Mouse (Mus musculus) erythroid progenitor cell, adult 5-6 weeks (primary cell): ENCODE data around the gene Prpf31. TPM values are rescaled to one million over a fixed set of nuclear protein-coding genes. Genes with fewer than 3 reads are reported as not detected.

Experiments used
- ATAC-seq: replicated peaks from 2 replicates; pipeline ENCODE4 v1.8.0; 2016; ENCODE audit warnings: moderate number of reproducible peaks, mild to moderate bottlenecking, moderate TSS enrichment, inconsistent platforms; ENCODE audit not compliant: poor library complexity, low FRiP score, severe bottlenecking
- total RNA-seq, 2 experiments: library from RNA; stranded (forward) in 1 of 2; stranded (reverse) in 1 of 2; fragments of 150-400 nt in 1 of 2; fragments of 186-747, 209-891 nt in 1 of 2; gene quantifications; 2 replicates each; pipeline versions ENCODE4 v1.2.3 to v1.2.4; 2015 to 2017; ENCODE audit warnings: low replicate concordance in 2 of 2

The Prpf31 gene
- total RNA-seq, 2 experiments from 2014 or later, result 13.5 to 14.3 TPM

DNA sequence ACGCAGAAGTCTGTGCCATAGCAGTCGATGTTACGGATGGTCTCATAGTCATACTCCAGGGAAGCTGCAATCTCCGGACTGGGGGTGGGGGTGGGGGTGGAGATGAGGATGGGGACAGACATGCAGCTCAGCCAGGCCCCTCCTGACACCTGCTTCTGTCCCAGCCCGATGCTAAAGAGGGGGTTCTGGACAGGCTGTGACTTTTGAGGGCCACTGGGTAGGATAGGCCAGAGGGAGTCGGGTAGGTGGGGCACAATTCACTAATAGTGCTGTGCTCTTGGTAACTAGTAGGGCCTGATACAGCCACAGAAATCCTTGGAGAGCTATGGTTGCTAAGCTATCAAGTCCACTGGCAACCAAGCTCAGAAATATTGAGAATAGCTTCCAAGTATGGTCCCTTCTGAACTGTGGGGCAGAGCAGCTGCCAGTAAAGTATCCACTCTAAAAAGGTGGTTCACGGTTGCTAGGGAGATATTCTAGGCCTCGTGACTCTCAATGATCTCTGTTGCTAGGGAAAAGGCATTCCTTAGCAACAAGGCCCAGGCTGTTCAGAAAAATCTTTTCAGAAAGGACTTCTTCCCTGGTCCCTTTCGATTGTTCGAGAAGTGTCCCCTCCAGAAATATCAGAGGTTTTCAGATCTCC lies 54.2 kb downstream of the Prpf31 start:
- ATAC-seq, result no peak

DNA sequence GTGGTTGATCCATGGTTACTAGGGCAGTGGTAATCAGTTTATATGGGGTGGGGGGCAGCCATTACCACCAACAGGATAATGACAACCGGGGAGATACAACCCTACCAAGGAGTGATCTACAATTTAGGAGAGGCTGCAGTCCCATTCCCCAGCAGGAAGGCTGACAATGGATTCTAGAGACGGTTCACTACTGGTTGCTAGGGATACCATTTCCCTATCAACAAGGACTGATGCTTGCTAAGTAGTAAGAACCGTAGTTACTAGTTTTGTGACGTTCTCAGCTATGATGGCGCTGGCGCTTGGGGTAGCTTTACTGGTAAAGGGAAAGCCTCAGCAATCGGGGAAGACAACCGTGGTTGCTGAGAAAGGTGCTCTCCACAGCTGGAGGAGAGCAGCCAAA lies 54.9 kb downstream of the Prpf31 start:
- ATAC-seq, result no peak

DNA sequence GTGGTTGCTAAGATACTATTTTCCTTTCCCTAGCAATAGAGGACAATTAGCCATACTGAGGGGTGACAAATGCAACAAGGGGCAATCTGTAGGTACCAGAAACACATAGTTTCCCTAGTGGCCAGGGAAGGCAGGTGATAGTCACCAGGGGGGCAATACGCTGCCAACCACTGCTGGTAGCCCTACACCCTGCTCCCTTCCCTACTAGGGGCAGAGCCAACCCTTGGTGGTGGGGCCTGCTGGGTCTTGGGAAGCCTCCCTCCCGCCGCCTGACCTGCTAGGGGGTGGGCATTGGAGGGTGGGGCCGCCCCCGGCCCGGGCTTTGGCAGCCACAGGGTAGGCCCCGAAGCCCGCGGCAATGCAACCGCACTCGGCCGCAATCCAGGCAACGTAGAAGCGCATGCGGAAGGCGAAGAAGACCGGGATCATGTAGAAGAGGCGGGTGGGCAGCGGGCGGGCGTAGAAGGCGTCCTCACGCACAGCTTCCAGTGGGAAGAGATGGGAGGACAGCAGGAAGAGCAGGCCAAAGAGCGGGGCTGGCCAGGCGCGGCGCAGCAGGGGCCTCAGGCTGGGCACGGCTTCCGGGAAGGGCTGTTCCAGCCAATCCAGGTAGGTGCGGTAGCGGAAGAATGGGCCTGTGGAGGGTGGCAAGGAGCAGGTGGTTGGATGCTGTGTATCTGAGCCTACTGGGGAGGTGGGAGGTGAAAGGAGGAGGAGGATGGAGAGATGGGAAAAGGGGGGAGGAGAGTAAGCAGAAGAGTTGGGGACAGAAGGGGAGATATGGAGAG lies 55.8 kb downstream of the Prpf31 start:
- ATAC-seq, result no peak

DNA sequence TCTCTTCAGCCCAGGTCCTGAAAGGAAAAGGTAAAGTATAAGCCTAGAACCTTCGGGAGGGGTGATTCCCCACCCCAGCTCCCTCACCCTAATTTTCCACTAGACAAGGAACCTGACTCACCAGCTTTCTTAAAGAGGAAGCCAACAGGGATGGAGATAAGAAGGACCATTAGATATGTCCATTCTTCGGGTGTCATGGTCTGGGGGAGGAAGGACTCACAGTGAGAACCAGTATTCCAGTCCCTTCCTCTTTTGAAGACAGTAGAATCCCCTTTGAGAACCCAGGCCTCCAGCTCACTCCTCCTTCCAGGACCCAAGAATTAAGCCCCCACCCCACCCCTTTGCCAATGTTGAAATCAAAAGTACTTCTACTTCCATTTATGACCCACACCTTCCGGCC lies 62.1 kb downstream of the Prpf31 start:
- ATAC-seq, result no peak

Other genes starting within 250 kb of the Prpf31 start
- not detected in 2 replicates for gene Cacng8, start 239.3 kb upstream of the Prpf31 start, total RNA-seq (2015; ENCODE audit: low replicate concordance)
- gene Cacng8, start 239.3 kb upstream of the Prpf31 start, total RNA-seq (2017; ENCODE audit: low replicate concordance), result not detected in 2 replicates
- gene Cacng6, start 205.8 kb upstream of the Prpf31 start, total RNA-seq (2015; ENCODE audit: low replicate concordance), result not detected in 2 replicates
- not detected in 2 replicates for gene Cacng6, start 205.8 kb upstream of the Prpf31 start, total RNA-seq (2017; ENCODE audit: low replicate concordance)
- 1.7 TPM in 1 of 2 replicates, not detected in the other for gene Tarm1, start 127.4 kb upstream of the Prpf31 start, total RNA-seq (2015; ENCODE audit: low replicate concordance)
- 0.90 and 1.4 TPM in 2 replicates for gene Tarm1, start 127.4 kb upstream of the Prpf31 start, total RNA-seq (2017; ENCODE audit: low replicate concordance)
- gene Oscar, start 13.8 kb upstream of the Prpf31 start, total RNA-seq (2015; ENCODE audit: low replicate concordance), result not detected in 2 replicates
- gene Oscar, start 13.8 kb upstream of the Prpf31 start, total RNA-seq (2017; ENCODE audit: low replicate concordance), result not detected in 2 replicates
- gene Ndufa3, start 12.6 kb upstream of the Prpf31 start, total RNA-seq (2015; ENCODE audit: low replicate concordance), result 127 and 193 TPM in 2 replicates
- 80.0 and 93.3 TPM in 2 replicates for gene Ndufa3, start 12.6 kb upstream of the Prpf31 start, total RNA-seq (2017; ENCODE audit: low replicate concordance)
- gene Tfpt, start 56 bp upstream of the Prpf31 start, total RNA-seq (2015; ENCODE audit: low replicate concordance), result 9.4 and 17.2 TPM in 2 replicates
- 10.0 and 10.8 TPM in 2 replicates for gene Tfpt, start 56 bp upstream of the Prpf31 start, total RNA-seq (2017; ENCODE audit: low replicate concordance)
- gene Cnot3, start 15.3 kb downstream of the Prpf31 start, total RNA-seq (2015; ENCODE audit: low replicate concordance), result 109 and 150 TPM in 2 replicates
- 47.9 and 91.2 TPM in 2 replicates for gene Cnot3, start 15.3 kb downstream of the Prpf31 start, total RNA-seq (2017; ENCODE audit: low replicate concordance)
- gene Leng1, start 35.9 kb downstream of the Prpf31 start, total RNA-seq (2015; ENCODE audit: low replicate concordance), result 2.5 and 8.8 TPM in 2 replicates
- gene Leng1, start 35.9 kb downstream of the Prpf31 start, total RNA-seq (2017; ENCODE audit: low replicate concordance), result 2.7 and 3.0 TPM in 2 replicates
- 6.7 TPM in 1 of 2 replicates, not detected in the other for gene Tmc4, start 47.6 kb downstream of the Prpf31 start, total RNA-seq (2015; ENCODE audit: low replicate concordance)
- gene Tmc4, start 47.6 kb downstream of the Prpf31 start, total RNA-seq (2017; ENCODE audit: low replicate concordance), result 0.77 TPM in 1 of 2 replicates, not detected in the other
- gene Tsen34, start 62.9 kb downstream of the Prpf31 start, total RNA-seq (2015; ENCODE audit: low replicate concordance), result 1.7 TPM in 1 of 2 replicates, not detected in the other
- gene Tsen34, start 62.9 kb downstream of the Prpf31 start, total RNA-seq (2017; ENCODE audit: low replicate concordance), result 3.0 and 3.1 TPM in 2 replicates
- 17.7 and 29.3 TPM in 2 replicates for gene Mboat7, start 63.5 kb downstream of the Prpf31 start, total RNA-seq (2015; ENCODE audit: low replicate concordance)
- 1.0 and 6.4 TPM in 2 replicates for gene Mboat7, start 63.5 kb downstream of the Prpf31 start, total RNA-seq (2017; ENCODE audit: low replicate concordance)
- 482 and 547 TPM in 2 replicates for gene Rps9, start 74.0 kb downstream of the Prpf31 start, total RNA-seq (2015; ENCODE audit: low replicate concordance)
- gene Rps9, start 74.0 kb downstream of the Prpf31 start, total RNA-seq (2017; ENCODE audit: low replicate concordance), result 300 and 652 TPM in 2 replicates
- gene Pirb, start 90.4 kb downstream of the Prpf31 start, total RNA-seq (2015; ENCODE audit: low replicate concordance), result 27.7 and 27.8 TPM in 2 replicates
- gene Pirb, start 90.4 kb downstream of the Prpf31 start, total RNA-seq (2017; ENCODE audit: low replicate concordance), result 4.8 and 6.4 TPM in 2 replicates
- not detected in 2 replicates for gene Gm15448, start 195.7 kb downstream of the Prpf31 start, total RNA-seq (2015; ENCODE audit: low replicate concordance)
- 1.5 and 2.6 TPM in 2 replicates for gene Gm15448, start 195.7 kb downstream of the Prpf31 start, total RNA-seq (2017; ENCODE audit: low replicate concordance)
- gene Pira2, start 215.1 kb downstream of the Prpf31 start, total RNA-seq (2015; ENCODE audit: low replicate concordance), result 3.2 and 13.4 TPM in 2 replicates
- 1.8 and 6.2 TPM in 2 replicates for gene Pira2, start 215.1 kb downstream of the Prpf31 start, total RNA-seq (2017; ENCODE audit: low replicate concordance)